Mouse (Mus musculus): ENCODE results near the gene Lyg2.

Lyg2 gene

DNA sequence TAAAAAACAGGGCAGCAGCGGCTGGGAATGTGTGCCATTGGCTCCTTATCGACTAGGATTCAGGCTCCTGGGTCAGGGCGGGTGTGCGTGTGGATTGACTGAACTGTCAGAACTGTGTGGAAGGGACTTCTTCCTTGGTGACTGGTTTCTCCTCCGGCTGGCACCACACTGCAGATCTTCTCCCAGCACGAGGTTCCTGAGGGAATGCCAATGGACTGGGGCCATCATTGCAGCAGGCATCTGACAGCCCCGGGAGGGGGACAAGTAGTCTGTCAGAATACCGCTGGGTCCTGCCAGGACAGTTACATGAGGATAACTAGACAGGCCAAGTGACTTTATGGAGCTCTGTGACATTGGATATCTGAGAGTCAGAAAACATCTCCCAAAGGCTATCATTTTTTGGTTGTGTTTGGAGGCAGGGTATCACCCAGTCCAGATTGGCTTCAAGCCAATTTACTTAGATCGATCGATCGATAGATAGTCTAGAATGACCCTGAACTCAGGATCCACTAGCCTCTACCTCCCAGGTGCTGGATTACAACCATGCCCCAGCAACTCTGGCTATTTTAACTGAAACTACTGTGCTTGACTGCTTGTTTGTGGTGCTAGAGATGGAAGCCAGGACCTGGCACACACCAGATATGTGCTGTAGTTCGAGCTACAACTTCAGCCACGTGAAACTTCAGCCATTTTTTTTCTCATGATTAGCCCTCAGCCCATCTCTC is 38.4 kb downstream of the Lyg2 start:
- no peak for DNase-seq

DNA sequence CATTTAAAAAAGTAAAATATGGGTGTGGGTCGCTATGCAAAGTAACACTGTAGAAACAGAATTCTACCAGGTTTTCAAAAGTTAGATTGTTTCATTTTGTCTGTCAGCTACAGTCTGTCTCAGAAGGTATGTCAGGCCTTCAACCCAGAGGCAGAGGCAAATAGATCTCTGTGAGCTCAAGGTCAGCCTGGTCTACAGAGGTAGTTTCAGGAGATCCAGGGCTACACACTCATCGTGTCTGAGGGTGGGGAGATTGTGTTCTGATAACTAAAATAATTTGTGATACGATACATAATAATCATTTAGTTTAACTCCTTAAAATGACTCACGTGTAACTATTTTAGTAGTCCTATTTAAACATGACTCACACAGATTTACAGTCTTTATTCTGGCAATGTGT is 43.1 kb downstream of the Lyg2 start:
- DNase-seq: no peak

DNA sequence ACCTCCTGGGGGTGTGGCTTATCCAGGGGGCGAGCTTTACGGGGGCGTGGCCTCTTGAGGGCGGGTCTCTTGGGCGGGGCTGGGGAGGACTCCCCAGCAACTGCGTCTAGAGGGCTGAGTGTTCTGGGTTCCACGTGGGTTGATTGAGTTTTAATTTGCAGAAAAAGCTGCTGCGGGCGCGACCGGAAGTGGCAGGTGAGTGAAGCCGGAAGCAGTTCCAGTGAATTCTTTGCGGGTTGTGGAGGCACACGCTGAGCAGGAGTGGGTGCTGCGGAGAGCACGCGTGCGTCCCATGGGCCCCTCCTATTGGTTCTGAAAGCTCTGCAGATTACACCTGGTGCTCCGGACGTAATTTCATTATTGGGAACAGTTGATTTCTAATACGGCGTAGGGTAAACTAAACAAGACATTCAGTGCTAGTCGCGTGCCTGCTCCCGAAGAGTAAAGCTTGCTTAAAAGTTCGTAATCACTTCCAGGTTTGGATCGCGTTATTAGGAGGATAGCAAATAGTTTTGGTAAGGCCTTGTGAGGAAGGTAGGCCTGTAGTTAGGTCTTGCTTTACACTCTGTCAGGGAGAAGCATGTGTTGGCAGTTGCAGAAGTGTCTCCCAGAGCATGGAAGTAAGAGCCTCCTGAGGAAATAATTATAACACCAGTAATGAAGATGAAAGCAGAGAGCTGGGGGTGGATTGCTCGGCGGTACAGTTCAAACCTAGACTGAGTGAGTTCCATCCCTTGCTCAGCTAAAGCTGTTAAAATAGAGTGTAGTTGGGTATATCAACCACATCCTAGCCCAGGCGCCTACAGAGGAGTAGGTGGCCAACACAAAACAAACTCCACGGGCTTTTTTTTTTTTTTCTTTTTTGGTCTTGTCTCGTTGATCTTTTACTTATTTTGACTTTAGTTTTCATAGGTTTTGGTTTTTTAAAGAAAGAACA is 43.9 kb downstream of the Lyg2 start:
- DNase-seq: peak; percentile 89

DNA sequence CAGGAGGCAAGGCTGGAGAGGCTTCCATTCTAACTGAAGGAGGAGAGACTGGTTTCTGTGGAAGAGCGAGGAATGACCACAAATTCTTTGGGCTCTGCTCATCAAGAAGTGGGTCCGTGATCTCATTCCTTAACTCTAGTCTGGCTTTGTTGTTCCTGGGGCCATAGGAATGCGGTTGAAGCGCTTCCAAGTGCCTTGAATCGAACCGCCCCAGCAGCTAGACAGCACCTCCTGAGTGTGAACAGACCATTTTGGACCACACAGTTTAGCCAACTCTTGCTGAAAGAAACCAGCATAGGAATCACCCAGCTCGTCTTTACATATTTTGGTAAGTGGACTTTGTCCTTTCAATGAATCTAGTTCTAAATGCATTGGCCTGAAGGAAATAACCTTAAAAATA is 44.6 kb downstream of the Lyg2 start, which contains the start of gene Lipt1:
Lipt1 (plus strand) TSS at position 35 of the 400 bp plus-strand sequence.
- no peak for DNase-seq

DNA sequence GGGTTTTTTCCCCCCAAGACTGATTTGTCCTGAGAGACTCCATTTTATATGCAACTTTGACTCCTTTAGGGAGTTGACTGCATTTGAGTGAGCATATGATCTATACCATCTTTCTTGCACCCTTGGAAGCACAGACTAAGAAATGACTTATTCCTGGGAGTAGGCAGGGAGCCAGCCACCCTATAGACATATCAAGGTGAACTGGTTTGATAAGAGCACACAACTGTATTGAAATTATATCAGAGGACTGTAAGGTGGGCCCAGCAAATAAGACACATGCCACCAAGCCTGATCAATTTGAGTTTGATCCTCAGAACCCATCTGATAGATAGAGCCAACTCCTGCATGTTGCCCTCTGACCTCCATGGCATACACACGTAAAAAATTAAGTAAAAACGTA is 46.9 kb downstream of the Lyg2 start:
- no peak for DNase-seq

DNA sequence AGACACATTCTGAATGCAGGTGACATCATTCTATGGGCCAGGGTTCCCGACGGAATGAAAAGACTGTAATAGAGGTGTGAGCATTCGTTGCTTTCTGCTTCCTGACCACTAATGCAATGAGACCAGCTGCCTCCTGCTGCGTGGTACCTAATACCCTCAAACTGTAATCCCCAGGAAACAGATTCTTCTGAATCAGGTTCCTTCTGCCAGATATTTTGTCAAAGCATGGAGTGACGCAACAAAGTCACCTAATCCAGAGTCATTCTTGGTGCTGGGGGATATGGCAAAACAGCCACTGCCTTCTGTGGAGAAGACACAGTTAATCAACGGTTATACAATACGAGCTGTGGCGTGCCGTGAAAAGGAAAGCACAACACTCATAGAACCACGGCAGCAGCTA is 47.7 kb downstream of the Lyg2 start:
- DNase-seq: no peak

DNA sequence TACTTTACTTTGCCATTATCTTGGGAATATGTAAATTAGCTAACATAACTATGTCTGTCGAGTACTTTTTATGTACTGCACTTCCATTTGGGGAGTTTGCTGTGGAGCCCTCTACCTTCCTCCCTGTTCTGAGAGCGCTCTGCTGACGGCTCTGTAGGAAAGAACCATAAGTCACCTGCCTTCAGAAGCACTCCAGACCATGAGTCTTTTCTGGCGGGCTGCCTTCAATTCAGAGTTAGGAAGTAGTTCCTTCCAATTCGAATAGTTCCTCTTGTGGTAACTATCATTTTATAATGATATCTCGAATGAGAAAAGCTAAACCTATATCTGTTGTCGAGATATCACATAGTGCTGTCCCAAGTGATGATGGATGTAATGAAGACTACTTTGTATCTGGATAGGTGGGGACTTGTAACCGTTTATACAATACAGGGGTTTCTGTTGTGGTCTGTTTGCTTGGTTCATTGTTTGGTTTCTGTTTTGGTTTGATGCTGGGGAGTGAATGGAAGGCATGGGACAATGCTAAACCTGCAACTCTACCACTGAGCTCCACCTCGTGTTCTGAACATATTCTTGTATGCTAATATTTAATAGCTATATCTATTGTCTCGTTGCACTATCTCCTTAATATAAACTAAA is 48.5 kb downstream of the Lyg2 start:
- no peak for DNase-seq

DNA sequence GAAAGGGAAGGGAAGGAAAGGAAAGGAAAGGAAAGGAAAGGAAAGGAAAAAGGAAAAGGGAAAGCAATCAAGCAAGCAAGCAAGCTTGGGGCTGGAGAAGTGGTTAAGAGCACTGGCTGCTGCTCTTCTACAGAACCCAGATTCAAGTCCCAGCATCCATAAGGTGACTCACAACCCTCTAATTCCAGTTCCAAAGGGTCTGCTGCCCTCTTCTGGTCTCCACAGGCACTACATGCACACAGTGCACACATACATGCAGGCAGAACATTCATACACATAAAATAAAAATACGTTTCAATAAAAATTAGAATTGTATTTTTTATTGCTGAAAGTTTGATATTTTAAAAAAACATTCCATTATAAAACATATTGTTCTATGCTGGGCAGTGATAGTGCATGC is 49.2 kb downstream of the Lyg2 start:
- DNase-seq: peak; percentile 59

DNA sequence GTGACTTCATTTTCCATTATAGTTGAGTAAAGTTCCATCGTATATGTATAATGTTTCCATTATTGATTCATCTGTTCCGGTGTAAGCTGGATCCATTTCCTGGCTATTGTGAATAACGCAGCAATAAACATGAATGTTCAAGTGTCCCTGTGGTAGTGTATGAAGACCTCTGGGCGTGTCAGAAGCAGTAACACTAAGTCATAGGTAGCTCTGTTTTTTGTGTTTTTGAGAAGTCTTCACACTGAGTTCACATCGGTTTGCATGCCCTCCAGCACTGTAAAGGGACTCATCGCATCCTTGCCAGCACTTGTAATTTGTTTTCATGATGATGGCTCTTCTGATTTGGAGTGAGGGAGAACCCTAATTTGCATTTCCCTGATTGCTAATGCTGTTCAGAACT is 50.0 kb downstream of the Lyg2 start, which contains the start of gene Tsga10:
Tsga10 (minus strand) TSS at position 144 of the 400 bp plus-strand sequence.
- no peak for DNase-seq

DNA sequence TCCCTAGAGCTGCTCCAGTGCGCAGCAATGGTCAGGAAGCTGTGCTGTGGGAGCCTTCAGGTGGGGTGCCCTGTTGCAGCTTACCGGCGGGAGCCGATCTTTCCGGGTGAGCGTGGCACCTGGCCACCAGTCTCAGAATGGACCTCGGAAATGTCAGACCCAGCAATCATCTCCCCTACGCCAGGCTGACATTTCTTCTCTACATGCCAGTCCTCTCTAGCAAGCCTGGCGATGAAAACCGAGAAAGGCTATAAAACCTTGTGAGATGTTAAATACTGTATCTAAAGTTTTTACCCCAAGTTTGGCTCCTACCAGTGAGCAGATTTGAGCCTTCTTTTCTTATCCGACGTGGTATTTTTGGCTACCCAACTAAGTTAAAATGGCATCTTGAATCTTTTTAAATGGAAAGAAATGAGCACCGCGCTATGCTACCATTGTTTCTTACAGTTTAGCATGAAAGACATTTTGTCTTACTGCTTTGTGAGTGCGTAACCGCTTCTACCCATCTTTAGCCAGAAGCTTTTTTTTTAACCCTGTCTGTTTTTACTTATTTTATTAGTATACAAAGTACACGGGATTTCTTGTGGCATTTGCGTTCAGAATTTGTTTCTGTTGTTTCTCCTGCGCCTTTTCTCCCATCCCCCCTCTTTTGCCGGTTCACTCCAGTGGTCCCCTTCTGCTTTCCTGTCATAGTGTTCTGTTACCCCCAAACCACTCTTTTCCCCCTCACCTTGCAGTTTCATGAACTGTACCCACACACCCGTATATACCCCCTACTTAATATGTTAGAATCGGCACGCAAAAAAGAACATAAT is 50.7 kb downstream of the Lyg2 start:
- peak; percentile 20 for DNase-seq

DNA sequence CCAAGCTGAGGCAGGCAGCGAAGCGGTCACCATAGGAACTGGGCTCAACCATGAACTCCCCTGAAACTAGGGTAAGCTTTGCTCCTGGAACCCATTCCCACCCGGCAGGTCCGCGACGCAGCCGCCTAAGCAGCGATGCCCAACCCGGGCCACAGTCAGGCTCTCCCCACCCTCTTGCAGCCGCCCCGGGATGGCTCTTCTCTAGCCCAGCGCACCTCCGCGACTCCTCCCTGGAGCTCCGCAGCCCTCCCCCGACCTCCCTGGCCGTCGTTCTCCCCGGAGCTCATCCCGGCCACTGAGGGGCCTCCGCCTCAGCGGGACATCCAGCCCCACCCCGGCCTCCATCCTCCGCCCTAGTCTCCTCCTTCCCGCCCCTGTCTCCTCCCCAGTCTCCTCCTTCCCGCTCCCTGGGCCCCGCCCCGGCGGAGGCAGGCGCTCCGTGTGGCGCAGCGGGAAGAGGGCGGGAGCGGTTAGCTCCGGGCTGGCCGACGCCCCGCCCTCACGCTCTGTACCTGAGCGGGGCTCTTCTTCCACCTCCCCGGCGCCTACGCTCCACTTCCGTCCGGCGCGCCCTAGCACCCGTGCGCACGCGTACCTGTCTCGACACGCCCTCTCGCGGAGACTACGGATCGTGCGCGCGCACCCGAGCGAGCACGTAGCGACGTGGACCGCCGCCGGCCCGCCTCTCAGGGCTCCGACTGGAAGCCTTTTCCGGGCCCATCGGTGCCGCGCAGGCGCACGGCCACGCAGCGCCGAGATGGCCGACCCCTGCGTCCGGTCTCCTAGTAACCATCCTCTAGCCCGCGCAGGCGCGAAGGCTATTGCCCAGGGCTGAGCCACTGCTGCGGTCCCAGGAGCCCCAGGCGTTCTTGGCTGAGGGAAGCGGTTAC is 51.5 kb downstream of the Lyg2 start:
- DNase-seq: peak; percentile 100
